Mouse (Mus musculus): ENCODE data around the gene Pip5kl1. TPM values are rescaled to one million over a fixed set of nuclear protein-coding genes. Genes with fewer than 3 reads are reported as not detected.

Gene Pip5kl1
- polyA plus RNA-seq, 1 experiment: 0.36 TPM

DNA sequence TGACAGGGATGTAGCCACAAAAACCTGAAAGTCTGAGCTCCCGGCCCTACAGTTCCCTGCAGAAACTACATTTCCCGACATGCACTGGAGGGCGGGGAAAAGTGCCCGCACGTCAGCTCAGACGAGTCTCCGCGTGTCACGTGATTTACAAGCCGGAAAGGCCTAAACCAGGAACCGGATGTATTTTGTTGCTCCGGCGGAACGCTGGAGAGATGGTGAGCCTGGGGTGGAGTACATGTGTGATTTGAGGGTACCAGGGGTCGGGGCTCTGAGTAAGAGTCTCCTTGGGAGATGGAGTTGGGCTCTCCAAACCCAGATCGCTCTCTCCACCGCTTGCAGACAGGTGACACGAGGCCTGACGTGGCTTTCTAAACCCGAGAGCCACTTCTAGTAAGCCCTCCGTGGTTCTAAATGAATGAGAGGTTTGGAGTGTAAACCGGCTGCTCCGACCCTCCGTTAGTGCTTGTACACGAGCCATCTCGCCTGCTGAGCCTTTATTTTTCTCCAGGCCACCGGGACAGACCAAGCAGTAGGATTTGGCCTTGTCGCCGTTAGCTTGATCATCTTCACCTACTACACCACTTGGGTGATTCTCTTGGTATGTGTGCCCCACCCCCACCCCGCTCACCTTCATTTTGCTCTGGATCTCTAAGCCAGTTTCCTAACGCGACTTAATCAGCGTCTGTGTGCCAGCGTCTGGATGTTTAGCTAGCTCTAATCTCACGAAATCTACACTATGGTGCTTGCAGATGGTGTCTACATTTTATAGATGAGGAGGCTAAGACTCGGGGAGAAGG lies 3.7 kb upstream of the Pip5kl1 start, which contains the start of gene Dpm2:
Gene Dpm2, plus strand, starts transcription at position 161 of the 797 bp plus-strand sequence.
- no peak for TF ChIP-seq GATA1 (IDR thresholded peaks at IDR 0.05; ENCODE audit: low read length)

DNA sequence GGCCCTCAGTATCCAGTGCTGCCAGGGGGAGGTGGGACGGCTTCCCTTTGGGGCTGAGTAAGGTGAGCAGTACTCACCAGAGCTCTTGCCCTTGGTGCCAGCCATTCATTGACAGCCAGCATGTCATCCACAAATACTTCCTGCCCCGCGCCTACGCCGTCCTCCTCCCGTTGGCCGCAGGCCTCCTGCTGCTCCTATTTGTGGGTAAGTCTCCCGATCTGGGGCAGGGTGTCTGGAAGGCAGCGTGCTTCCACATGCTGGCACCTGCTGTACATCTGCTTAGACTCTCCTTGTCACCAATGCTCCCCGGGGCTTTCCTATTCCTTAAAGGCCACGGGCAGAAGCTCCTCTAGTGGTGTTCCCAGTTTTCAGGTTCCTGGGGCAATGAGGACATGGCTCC lies 2.4 kb upstream of the Pip5kl1 start:
- no peak for TF ChIP-seq GATA1 (IDR thresholded peaks at IDR 0.05; ENCODE audit: low read length)

DNA sequence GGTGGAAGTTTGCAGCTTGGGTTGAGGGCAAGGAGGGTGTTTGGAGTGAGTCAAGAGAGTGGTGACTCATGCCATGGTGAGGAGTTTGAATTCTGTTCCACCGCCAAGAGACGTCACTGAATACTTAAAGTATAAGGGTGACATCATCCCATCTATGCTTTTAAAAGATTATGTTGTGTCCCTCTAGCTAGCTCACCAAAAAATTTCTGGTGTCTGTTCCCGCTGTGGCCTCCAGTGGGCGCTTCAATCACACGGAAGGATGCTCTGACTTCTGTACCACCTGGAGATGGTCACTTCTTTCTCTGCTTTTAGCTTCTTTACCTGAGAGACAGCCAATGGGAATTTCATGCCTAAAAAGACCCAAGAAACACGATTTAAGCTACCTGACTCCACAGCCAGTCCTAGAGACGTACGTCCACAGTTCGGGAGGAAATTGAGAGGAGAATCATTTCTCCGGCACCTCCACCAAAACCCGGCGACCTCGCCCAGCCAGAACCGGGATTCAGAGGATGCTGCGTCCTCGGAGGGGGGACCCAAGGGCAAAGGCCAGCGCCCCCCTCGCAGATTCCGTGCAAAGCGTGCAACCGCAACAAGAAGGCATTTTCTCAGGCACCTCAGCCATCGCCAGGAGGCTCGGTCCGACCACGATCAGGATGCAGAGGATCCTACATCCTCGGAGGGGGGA lies 446 bp downstream of the Pip5kl1 start:
- TF ChIP-seq GATA1 (IDR thresholded peaks at IDR 0.05; ENCODE audit: low read length): no peak

DNA sequence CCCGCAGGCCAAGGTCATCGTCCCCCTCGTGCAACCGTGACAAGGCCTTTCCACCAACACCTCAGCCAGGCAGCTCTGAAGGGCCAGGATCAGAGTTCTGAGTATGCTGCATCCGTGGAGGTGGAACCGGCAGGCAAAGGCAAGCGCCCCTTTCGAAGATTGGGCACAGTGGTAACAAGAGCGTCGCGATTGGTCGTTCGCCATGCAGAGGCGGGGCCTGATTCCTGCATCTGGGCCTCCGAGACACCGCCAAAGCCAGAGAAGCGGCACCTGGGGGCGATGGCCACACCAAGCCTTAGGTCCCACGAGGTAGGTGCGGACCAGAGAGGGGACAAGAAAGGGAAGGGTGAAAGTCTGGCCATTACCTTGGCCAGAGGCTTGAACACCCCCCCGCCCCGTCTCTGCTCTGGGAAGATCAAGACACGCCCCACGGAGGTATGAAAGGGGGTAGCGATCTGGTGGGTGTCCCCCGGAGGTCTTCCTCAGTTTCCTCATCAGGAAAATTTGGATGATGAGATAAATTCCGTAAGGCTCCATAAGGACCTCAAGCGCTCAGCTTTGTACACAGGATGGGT lies 1.1 kb downstream of the Pip5kl1 start, which contains the start of gene 9430097D07Rik:
Gene 9430097D07Rik, minus strand, starts transcription at position 99 of the 575 bp plus-strand sequence.
- no peak for TF ChIP-seq GATA1 (IDR thresholded peaks at IDR 0.05; ENCODE audit: low read length)

DNA sequence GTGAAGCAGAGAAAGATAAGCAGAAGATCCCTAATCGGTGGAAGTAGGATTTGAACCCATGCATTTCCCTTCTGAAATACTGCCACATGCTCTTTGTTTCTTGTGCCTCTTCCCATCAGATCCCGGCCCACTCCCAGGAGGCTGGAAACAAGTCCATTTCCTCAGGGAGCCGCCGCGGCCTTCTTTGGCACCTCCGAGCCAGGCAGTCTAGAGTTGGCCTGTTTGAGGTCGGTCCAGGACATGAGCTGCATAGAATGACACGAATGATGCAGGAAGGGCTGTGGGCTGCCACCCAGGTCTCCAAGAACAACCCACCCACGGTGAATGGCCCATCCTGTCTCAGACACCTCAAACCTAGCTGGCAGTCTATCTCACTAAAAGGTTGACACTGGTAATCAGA lies 1.9 kb downstream of the Pip5kl1 start:
- TF ChIP-seq GATA1 (IDR thresholded peaks at IDR 0.05; ENCODE audit: low read length): no peak

DNA sequence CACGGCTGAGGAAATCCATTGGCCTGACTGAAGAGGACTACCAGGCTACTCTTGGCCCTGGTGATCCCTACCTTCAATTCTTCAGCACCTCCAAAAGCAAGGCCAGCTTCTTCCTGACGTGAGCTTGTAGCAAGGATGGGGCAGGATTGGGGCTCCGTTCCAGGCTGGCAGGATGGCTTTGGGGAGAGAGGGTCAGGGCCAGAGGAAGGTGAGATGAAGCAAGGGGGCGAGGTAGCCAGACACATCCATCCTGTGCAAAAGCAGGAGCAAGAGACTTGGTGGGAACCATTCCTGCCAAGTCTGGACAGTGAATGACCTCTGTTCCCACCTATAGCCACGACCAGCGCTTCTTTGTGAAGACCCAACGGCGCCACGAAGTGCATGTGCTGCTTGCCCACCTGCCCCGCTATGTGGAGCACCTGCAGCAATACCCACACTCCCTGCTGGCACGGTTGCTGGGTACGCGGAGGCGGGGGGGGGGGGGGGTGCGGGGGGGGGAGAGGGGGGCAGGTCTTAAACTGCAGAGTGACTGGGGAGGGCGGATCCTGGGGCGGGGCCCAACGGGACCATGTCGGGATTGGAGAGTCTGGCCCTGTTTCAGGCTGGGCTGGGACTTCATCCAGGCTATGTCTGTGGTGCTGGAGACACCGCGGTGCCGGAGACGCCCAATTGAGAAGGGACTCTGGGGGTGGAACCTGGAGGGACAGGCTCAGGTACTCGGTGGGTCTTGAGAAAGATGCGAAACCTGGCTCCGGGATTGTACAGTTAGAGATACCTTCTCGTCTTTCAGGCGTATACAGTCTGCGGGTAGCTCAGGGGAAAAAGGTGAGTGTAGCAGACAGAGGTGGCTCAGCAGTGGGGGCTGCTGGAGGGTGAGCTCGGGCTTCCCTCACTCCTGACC lies 3.8 kb downstream of the Pip5kl1 start:
- no peak for TF ChIP-seq GATA1 (IDR thresholded peaks at IDR 0.05; ENCODE audit: low read length)

DNA sequence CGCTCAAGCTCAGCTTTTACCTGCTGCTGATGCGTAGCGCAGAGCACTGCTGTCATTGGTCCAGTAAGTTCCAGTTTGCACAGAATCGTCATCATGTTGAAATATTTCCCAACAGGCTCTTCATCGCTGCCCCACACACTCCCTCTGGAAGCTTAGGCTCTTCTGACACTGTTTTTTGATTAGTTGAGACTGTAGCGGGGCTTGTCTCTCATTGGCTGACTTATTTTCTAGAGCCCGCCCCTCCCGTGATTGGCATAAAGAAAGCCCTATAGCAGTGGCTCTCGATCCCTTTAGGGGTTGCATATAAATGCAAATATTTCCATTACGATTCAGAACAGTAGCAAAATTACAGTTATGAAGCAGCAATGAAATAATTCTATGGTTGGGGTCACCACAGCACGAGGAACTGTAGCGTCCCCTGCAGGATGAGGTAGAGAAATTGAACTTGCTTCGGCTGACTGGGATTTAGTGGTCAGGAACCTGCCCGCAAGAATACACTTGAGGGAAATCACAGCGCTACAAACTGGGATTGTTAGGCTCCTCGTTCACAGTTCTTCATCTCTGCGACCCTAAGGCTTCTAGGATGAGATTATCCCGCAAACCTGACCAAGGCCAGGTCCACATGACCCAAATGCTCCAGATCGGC lies 7.0 kb downstream of the Pip5kl1 start:
- no peak for TF ChIP-seq GATA1 (IDR thresholded peaks at IDR 0.05; ENCODE audit: low read length)

DNA sequence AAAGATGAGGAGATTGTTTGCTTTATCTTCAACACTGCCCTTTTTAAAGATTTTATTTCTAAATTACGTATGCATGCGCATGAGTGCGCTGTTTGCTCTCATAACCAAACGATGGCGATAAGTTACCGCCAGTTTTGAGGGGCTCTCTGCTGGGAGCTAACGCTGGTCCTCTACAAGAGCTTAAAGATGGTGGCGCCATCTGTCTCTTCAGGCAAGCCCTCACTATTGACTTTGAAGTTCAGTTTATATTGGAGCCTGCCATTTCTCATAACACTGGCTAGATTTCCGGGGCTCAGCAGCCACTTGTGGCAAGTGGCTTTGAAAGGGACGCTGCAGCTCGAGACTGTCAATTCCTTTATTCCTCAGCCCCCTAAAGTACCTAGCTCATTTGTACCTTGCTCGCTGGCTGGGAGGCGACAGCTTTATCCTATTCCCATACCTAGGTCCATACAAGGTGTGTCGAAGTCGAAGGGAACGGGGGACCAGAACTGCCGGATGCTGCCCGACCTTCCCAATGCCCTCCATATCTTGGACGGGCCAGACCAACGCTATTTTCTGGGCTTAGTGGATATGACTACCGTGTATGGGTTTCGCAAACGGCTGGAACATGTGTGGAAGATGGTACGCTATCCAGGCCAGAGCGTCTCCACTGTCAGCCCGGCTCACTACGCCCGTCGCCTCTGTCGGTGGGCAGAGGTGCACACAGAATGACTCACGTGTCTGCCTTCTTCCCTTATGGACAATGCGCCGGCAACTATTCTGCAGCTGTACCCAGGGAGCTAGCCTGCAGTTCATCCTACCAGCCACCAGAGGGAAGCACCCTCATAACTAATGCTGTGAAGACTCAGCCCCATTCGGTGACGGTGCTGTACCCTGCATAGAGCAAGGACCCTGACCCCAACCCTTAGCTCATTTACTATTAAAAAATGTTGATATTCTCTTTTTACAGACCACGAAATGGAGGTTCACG lies 8.5 kb downstream of the Pip5kl1 start:
- no peak for TF ChIP-seq GATA1 (IDR thresholded peaks at IDR 0.05; ENCODE audit: low read length)

DNA sequence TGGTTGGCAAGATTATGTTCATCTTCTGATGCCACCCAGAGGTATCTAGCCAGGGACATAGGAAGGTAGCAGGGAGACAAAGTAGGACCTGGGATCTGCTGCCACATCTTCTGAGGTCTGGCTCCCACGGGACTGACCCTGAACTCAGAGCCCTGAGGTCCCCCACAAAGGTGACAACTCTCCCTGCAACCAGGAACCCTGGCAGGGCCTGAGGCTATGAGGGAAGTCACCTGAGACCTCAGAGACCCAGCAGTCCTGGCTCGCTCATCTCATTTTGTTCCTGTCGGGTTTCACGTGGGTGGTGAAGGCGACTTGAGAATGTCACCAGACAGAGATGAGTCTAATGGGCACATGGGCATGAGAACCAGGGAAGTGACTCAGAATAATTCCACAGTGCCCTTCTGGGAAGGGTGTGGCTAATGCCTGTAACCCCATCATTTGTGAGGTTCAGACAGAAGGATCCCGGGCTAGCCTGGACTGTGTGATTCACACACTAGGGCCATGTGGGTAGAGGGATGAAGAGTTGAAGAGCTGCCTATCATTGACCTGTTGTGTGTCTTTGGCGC lies 10.6 kb downstream of the Pip5kl1 start:
- no peak for TF ChIP-seq GATA1 (IDR thresholded peaks at IDR 0.05; ENCODE audit: low read length)

DNA sequence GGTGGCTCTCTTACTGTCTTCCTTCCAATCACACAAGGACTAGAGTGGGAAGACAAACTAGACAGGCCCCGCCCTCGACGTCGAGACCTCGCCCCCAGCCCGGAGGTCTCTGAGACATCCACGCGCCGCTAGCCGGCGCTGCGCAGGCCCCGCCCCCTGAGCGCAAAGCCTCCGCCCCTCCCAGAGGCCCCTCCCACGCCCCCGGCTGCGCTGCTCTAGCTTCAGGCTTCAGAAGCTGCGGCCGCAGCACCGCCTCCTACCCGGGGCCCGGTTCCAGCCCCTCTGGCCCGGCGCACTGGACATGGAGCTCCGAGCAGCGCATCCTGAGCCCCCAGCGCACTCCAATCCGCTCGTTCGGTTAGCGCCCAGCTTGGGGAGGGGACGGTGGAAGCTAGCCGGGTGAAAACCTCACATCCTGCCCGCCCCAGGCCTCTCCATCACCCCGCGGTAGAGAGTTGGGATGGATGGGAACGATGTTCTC lies 12.3 kb downstream of the Pip5kl1 start, which contains the start of gene St6galnac4:
Gene St6galnac4, plus strand, starts transcription at position 225 of the 481 bp plus-strand sequence.
- TF ChIP-seq GATA1 (IDR thresholded peaks at IDR 0.05; ENCODE audit: low read length): no peak

DNA sequence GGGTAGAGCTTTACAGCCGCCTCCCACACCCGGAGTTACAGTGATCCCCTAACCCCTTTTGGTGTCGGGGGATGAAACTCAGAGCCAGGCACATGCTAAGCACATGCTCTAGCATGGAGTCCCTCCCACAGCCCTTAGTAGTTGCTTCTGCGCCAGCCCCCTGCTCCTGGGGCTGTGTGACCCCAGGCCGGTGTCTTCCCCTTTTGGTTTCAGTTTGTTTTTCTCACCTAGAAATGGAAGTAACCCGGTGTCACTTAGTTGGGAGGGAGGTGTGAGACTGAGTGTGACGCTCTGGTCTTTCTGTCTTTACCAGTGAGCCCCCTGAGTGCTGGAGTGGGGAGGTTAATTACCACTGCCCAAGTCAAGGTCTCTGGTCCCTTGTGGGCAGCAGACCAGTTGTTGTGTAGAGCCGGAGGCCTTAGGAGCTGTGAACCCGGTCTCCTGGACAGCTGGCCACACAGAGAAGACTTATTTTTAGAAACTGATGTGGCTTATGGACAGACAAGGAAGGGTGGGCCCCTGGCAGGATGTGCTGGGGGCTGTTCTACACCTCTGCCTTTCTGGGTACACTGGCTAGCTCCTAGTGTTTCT lies 13.2 kb downstream of the Pip5kl1 start:
- no peak for TF ChIP-seq GATA1 (IDR thresholded peaks at IDR 0.05; ENCODE audit: low read length)

DNA sequence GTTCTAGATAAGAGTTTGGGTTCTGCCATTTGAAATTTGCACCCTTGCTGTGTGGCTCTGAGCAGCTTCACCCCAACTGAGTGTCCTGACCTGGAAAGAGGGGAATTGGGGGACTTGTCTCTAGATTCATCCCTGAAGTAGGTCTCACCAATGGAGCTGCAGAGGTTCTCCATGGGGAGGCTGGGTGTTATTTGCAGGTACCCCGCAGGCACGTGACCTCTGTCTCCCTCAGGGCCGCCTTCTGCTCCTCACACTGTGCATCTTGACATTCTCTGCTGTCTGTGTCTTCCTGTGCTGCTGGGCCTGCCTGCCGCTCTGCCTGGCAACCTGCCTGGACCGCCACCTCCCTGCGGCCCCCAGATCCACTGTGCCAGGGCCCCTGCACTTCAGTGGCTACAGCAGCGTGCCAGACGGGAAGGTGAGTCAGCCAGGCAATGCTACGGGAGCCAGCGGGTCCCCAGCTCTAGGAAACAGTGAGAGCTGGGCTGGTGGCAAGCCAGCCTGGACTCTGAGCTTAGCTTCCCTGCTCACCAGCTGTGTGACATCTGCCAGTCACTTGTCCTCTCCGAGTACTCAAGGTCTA lies 14.7 kb downstream of the Pip5kl1 start:
- TF ChIP-seq GATA1 (IDR thresholded peaks at IDR 0.05; ENCODE audit: low read length): no peak

Measured in G1E-ER4 (cell line).